Mouse (Mus musculus): Measurements from ENCODE around the gene Atp6v0b. TPM values are rescaled to one million over a fixed set of nuclear protein-coding genes. Genes with fewer than 3 reads are reported as not detected.

The Atp6v0b gene
- total and polyA plus RNA-seq, 2 experiments from 2014 or later = 216 to 356 TPM

GRCm38 (mm10) chr4:117895339-117895738 lies 8.2 kb upstream of the Atp6v0b start:
- no peak for DNase-seq (ENCODE audit: low spot score)
- Histone ChIP-seq H3K9ac (replicated peaks; ENCODE audit: low read depth, low read length) (no peak overlapping the region), H3K4me2 (ENCODE audit: low read depth, low read length) (no peak overlapping the region), H3K36me3 (replicated peaks; ENCODE audit: control insufficient read depth, insufficient read depth, low read length) (peaks cover 55% of the 10 kb centered on the region), H3K9me3 (replicated peaks; ENCODE audit: control insufficient read depth, low read length) (no peaks in the 10 kb centered on the region), H3K4me1 (ENCODE audit: control insufficient read depth, insufficient read depth) (peaks cover 4% of the 10 kb centered on the region; the same call in 1 of the 2 replicates), H3K27me3 (ENCODE audit: control insufficient read depth, insufficient read depth, low read length) (no peaks in the 10 kb centered on the region), H3K27ac (ENCODE audit: low read depth) (no peak overlapping the region), H3K4me3 (ENCODE audit: low read depth, low read length) (no peak overlapping the region)
- 84% methylated on average over 7 of the region's 7 CpGs for WGBS
- no peak for TF ChIP-seq EP300 (IDR thresholded peaks at IDR 0.05; ENCODE audit: low read depth)
- TF ChIP-seq CTCF (IDR thresholded peaks at IDR 0.05; ENCODE audit: low read depth) = no peak
- no peak for ATAC-seq (ENCODE audit: insufficient read depth, low read depth)

GRCm38 (mm10) chr4:117894601-117895000 lies 7.5 kb upstream of the Atp6v0b start:
- H3K4me3 ChIP-seq (ENCODE audit: low read depth, low read length) = no peak overlapping the region
- peaks cover 48% of the 10 kb centered on the region for H3K36me3 ChIP-seq (replicated peaks; ENCODE audit: control insufficient read depth, insufficient read depth, low read length)
- ATAC-seq (ENCODE audit: insufficient read depth, low read depth) (no peak), DNase-seq (ENCODE audit: low spot score) (no peak)
- H3K4me1 ChIP-seq (ENCODE audit: control insufficient read depth, insufficient read depth) = peaks cover 4% of the 10 kb centered on the region; the same call in 1 of the 2 replicates
- WGBS = 84% methylated on average over 8 of the region's 8 CpGs
- H3K27me3 ChIP-seq (ENCODE audit: control insufficient read depth, insufficient read depth, low read length) = no peaks in the 10 kb centered on the region
- no peaks in the 10 kb centered on the region for H3K9me3 ChIP-seq (replicated peaks; ENCODE audit: control insufficient read depth, low read length)
- TF ChIP-seq EP300 (IDR thresholded peaks at IDR 0.05; ENCODE audit: low read depth) = no peak
- no peak for TF ChIP-seq CTCF (IDR thresholded peaks at IDR 0.05; ENCODE audit: low read depth)
- no peak overlapping the region for H3K4me2 ChIP-seq (ENCODE audit: low read depth, low read length)
- no peak overlapping the region for H3K9ac ChIP-seq (replicated peaks; ENCODE audit: low read depth, low read length)
- H3K27ac ChIP-seq (ENCODE audit: low read depth) = no peak overlapping the region

DNA sequence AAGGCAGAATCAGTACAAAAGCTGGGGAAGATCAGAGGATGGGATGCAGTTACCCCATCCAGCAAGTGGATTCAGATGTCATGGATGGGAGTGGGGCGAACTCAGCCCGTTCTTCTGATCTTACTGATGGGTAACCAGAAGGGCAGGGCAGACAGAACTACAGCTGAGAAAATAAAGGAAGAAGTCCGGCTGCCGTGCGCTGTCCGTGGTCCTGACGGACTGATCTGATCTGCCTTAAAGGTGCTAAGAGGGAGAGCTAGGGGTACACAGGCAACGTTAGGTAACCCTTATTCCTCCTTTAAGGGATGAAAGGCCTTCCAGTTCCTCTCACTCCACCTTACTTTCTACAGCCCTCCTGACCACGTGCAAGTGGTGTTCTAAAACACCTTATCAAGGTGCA lies 6.2 kb upstream of the Atp6v0b start:
- WGBS = 13% methylated on average over 9 of the region's 9 CpGs
- Histone ChIP-seq H3K4me2 (ENCODE audit: low read depth, low read length) (no peak overlapping the region), H3K9ac (replicated peaks; ENCODE audit: low read depth, low read length) (no peak overlapping the region), H3K4me3 (ENCODE audit: low read depth, low read length) (no peak overlapping the region), H3K36me3 (replicated peaks; ENCODE audit: control insufficient read depth, insufficient read depth, low read length) (peaks cover 39% of the 10 kb centered on the region), H3K9me3 (replicated peaks; ENCODE audit: control insufficient read depth, low read length) (no peaks in the 10 kb centered on the region), H3K27me3 (ENCODE audit: control insufficient read depth, insufficient read depth, low read length) (no peaks in the 10 kb centered on the region), H3K27ac (ENCODE audit: low read depth) (no peak overlapping the region), H3K4me1 (ENCODE audit: control insufficient read depth, insufficient read depth) (peaks cover 4% of the 10 kb centered on the region; the same call in 1 of the 2 replicates)
- DNase-seq (ENCODE audit: low spot score) (no peak), ATAC-seq (ENCODE audit: insufficient read depth, low read depth) (no peak)
- no peak for TF ChIP-seq EP300 (IDR thresholded peaks at IDR 0.05; ENCODE audit: low read depth)
- no peak for TF ChIP-seq CTCF (IDR thresholded peaks at IDR 0.05; ENCODE audit: low read depth)

GRCm38 (mm10) chr4:117891738-117892161 lies 4.6 kb upstream of the Atp6v0b start, which contains the start of gene Dph2:
Gene Dph2 (minus strand): TSS chr4:117892032.
- Histone ChIP-seq H3K27me3 (ENCODE audit: control insufficient read depth, insufficient read depth, low read length) (no peaks in the 10 kb centered on the region), H3K36me3 (replicated peaks; ENCODE audit: control insufficient read depth, insufficient read depth, low read length) (peaks cover 23% of the 10 kb centered on the region), H3K9ac (replicated peaks; ENCODE audit: low read depth, low read length) (peak within 1 kb of the TSS; percentile 36), H3K4me1 (ENCODE audit: control insufficient read depth, insufficient read depth) (peaks cover 4% of the 10 kb centered on the region; the same call in 1 of the 2 replicates), H3K27ac (ENCODE audit: low read depth) (no peak within 1 kb of the TSS), H3K4me2 (ENCODE audit: low read depth, low read length) (peak within 1 kb of the TSS; percentile 79), H3K4me3 (ENCODE audit: low read depth, low read length) (peak within 1 kb of the TSS; percentile 63), H3K9me3 (replicated peaks; ENCODE audit: control insufficient read depth, low read length) (no peaks in the 10 kb centered on the region)
- DNase-seq (ENCODE audit: low spot score) = peak; percentile 94
- peak; percentile 84 for ATAC-seq (ENCODE audit: insufficient read depth, low read depth)
- TF ChIP-seq CTCF (IDR thresholded peaks at IDR 0.05; ENCODE audit: low read depth) = no peak
- TF ChIP-seq EP300 (IDR thresholded peaks at IDR 0.05; ENCODE audit: low read depth) = no peak
- WGBS = 1% methylated on average over 21 of the region's 21 CpGs

- H3K27ac ChIP-seq (ENCODE audit: low read depth) = no peak overlapping the region
- no peak overlapping the region for H3K9ac ChIP-seq (replicated peaks; ENCODE audit: low read depth, low read length)
- TF ChIP-seq EP300 (IDR thresholded peaks at IDR 0.05; ENCODE audit: low read depth) (no peak), CTCF (IDR thresholded peaks at IDR 0.05; ENCODE audit: low read depth) (no peak)
- 80% methylated on average over 8 of the region's 8 CpGs for WGBS
- H3K4me3 ChIP-seq (ENCODE audit: low read depth, low read length) = no peak overlapping the region
- peaks cover 4% of the 10 kb centered on the region; the same call in 1 of the 2 replicates for H3K4me1 ChIP-seq (ENCODE audit: control insufficient read depth, insufficient read depth)
- no peaks in the 10 kb centered on the region for H3K9me3 ChIP-seq (replicated peaks; ENCODE audit: control insufficient read depth, low read length)
- ATAC-seq (ENCODE audit: insufficient read depth, low read depth) (no peak), DNase-seq (ENCODE audit: low spot score) (no peak)
- H3K27me3 ChIP-seq (ENCODE audit: control insufficient read depth, insufficient read depth, low read length) = no peaks in the 10 kb centered on the region
- H3K36me3 ChIP-seq (replicated peaks; ENCODE audit: control insufficient read depth, insufficient read depth, low read length) = peaks cover 16% of the 10 kb centered on the region
- peak overlapping the region; percentile 79; the same call in 1 of the 2 replicates for H3K4me2 ChIP-seq (ENCODE audit: low read depth, low read length)
Measured at GRCm38 (mm10) chr4:117890750-117891149, 3.6 kb upstream of the Atp6v0b start.

- no peak overlapping the region for H3K4me2 ChIP-seq (ENCODE audit: low read depth, low read length)
- H3K27me3 ChIP-seq (ENCODE audit: control insufficient read depth, insufficient read depth, low read length) = no peaks in the 10 kb centered on the region
- H3K27ac ChIP-seq (ENCODE audit: low read depth) = no peak overlapping the region
- DNase-seq (ENCODE audit: low spot score) (no peak), ATAC-seq (ENCODE audit: insufficient read depth, low read depth) (no peak)
- no peaks in the 10 kb centered on the region for H3K9me3 ChIP-seq (replicated peaks; ENCODE audit: control insufficient read depth, low read length)
- 90% methylated on average over 14 of the region's 14 CpGs for WGBS
- H3K4me1 ChIP-seq (ENCODE audit: control insufficient read depth, insufficient read depth) = peaks cover 4% of the 10 kb centered on the region; the same call in 1 of the 2 replicates
- no peak overlapping the region for H3K9ac ChIP-seq (replicated peaks; ENCODE audit: low read depth, low read length)
- peaks cover 23% of the 10 kb centered on the region for H3K36me3 ChIP-seq (replicated peaks; ENCODE audit: control insufficient read depth, insufficient read depth, low read length)
- no peak for TF ChIP-seq EP300 (IDR thresholded peaks at IDR 0.05; ENCODE audit: low read depth)
- TF ChIP-seq CTCF (IDR thresholded peaks at IDR 0.05; ENCODE audit: low read depth) = no peak
- H3K4me3 ChIP-seq (ENCODE audit: low read depth, low read length) = no peak overlapping the region
Measured at GRCm38 (mm10) chr4:117890031-117890430, 2.9 kb upstream of the Atp6v0b start.

All from heart, postnatal 0 days (tissue).